Mouse (Mus musculus) layer of hippocampus, adult 18-20 months (tissue): ENCODE results near the gene Piwil1. TPM values are rescaled to one million over a fixed set of nuclear protein-coding genes. Genes with fewer than 3 reads are reported as not detected.
A peak's percentile ranks its signal among the peaks of the same experiment; 100 is the strongest.
"Not testable (repeated sequence)": the region's sequence is repeated elsewhere in the genome, so short reads cannot be mapped to it uniquely, and the experiment has no call there.

Experiments used
- DNase-seq, 2 experiments: peaks; one replicate each; pipeline ENCODE4 v3.0.0; 2022; ENCODE audit warnings: low spot score in 2 of 2
- total RNA-seq, 2 experiments: library from RNA; stranded (reverse); gene quantifications; 2 replicates each; pipeline ENCODE4 v1.2.3; 2021

The Piwil1 gene
- total RNA-seq, 2 experiments from 2014 or later, result 0.13 to 0.20 TPM

DNA sequence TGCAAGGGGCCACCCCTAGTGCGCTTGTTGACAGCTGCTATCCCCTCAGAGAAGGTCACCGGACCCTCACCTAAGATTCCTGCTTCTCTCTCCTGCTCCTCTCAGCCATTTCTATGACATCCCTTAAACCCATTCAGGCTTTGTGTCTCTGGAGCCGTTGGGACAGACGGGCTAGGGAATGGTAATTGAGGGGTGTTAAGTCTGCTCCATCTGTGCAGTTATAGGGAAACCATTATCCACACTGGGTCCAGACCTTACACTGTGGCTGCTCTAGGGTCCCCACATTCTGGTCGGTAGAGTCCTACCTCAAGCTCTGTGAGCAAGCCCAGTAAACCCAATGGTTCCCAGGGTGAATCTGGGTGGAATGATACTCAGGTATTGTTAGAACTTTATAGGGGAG is 6.6 kb downstream of the Piwil1 start:
- no peak for DNase-seq

DNA sequence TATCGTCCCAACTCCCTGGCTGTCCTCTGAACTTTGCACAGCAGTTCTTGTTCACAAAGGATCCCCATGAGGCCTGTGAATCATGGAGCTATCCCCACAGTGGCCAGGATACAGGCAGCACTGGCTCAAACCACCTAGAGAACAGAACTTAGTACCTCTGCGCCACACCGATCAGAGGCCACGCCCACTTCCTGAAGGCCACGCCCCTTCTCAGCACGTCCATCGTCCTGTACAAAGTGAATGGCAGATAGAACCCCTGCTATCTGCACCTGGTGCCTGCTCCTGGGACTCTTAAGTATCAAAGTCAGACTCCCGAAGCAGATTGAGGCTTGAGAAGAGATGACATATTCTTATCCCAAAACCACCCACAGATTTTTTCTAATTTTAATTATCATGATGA is 8.3 kb downstream of the Piwil1 start:
- no peak for DNase-seq

DNA sequence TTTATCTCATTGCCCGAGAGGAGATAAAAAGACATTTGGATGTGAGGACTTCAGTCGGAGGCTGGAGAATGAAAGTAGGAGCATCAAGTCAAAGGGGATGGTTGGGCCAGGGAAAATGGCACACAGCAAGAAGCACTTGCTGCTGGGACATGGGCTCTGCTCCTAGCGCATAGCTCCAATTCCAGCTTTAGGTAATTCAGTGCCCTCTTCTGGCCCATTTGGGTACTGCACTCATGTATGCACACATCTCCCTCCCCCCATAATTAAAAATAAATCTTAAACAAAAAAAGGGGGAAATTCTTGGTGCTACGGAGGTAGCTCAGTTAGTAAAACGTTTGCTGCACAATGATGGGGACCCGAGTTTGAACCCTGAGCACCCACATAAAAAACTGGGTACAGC is 9.5 kb downstream of the Piwil1 start:
- peak in 1 of 2 experiments; percentile 25 for DNase-seq

DNA sequence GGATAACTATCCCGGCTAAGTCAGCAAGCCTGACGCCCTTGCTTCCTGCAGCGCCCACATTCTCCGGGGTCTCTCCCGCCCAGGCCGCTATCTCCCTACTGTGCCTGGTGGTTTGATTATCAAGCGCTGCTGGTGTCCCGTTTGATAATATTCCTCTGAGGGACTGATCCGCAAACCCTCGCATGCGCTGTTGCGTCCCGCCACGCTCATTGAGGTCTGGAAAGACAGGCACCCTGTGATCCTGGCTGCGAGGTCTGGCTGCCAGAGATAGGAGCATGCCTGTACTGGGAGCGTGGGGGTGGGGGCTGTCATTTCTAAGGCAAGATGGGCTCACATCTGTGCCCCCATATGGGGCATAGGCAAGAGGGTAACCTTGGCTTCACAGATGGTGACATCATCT is 12.8 kb downstream of the Piwil1 start:
- DNase-seq, result peak in 1 of 2 experiments; percentile 28

DNA sequence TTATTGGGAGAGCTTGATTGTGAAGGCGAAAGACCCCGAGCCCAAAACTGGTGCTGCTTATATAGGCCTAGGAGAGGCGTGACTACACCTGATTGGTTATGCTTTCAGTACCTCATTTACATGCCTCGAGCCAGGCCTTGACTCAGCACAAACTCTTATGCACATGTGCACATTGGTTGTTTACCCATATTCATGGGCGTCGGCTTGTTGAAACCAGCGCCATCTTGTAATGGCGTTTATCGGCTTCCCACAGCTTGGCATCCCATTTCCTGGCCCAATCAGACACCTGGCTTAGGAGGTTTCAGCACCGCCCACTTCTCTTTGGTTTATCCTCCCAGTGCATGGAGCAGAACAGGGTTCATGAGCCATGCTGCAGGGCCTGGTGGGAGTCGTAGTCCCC is 18.1 kb downstream of the Piwil1 start:
- DNase-seq, result not testable (repeated sequence)

DNA sequence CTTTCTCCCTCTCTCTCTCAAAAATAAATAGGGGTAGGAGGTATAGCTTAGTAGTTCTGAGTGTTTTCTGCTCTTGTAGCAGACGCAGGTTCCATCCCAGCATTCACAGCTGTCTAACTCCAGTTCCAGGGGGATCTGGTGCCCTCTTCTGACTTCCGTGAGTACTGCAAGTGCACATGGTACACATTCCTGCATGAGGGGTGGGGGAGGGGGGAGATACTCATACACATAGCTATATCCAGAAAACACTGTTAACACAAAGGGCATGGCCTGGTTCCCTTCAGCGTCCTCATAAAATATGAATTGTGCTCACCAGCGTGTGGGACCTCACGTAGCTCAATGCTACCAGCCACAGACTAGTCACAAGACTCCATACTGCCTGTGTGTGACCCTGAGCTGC is 27.0 kb downstream of the Piwil1 start:
- no peak for DNase-seq

DNA sequence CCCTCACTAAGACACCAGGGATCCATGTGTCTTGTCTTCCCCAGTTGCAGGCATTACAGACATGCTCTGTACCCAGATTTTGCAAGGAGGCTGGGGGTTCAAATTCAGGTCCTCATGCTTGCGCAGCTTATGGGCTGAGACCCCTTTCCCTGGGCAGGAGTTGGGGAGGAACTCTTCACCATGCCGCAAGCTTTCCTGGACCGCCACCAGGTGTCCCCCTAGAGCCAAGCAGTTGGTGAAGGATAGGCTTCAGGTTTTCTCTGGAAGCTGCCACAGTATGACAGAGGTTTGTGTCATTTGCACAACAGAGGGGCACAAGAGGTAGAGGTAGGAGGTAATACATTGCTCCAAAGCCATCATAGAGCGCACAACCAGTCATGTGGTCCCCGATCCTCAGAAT is 28.3 kb downstream of the Piwil1 start:
- DNase-seq, result peak in 1 of 2 experiments; percentile 38

DNA sequence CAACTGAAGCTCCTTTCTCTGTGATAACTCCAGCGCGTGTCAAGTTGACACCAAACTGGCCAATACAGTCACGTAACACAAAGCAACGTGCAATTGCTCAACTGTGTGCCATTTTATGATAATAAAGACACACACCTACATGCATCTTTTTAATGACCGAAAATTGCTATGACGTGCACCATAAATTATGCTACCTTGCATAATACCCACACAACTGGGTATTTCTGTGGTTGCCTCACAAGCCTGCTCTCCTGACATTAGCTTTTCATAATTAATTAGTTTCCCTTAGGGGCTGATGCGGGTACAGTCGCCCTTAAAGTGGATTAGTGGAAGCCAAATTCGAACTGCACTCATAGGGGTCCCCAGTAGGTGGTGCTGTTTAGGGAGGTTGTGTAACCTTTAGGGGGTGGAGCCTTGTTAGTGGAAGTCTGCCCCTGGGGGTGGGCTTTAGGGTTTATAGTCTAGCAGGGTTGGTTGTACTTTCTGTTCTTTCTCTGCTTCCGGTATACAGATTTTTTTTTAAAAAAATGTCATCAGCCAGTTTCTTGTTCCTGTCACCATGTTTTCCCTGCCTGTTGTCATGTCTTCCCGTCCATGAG is 30.2 kb downstream of the Piwil1 start:
- DNase-seq, result no peak

DNA sequence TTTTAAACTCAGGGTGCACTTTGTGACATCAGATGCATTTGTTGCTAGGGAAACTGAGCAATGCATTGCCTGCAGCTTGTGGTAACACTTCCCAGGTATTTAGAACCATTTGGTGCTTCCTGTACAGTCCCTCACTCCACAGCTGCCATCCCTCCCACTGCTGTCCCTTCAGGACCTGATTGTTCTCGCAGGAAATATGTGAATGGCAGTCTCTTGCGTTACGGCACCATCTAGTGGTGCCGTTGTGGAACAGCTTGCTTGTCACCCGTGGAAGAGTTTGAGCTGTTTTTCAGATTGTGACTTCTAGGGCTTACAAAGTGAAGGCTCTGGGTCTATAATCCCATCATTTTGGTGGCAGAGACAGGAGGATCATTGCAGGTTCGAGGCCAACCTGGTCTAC is 31.6 kb downstream of the Piwil1 start:
- DNase-seq, result peak; percentile 57 to 80

DNA sequence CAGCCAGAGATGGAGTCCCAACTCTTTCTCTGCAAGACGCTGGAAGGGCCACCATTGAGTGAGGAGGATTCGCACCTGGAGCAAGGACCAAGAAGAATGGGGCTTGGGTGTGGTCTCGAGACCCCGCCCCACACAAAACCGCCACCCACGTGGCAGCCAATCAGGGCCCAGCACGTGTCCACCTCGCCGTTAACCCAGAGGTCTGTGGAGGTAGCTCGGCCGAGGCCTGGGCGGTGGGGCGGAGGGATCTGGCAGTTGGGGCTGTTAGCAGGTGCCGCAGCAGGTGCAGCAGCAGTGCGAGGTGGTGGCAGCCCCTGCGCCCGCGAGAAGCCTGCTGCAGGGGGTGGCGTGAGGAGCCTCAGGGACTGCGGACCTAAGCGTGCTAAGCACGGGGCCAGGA is 33.6 kb downstream of the Piwil1 start:
- DNase-seq, result no peak

DNA sequence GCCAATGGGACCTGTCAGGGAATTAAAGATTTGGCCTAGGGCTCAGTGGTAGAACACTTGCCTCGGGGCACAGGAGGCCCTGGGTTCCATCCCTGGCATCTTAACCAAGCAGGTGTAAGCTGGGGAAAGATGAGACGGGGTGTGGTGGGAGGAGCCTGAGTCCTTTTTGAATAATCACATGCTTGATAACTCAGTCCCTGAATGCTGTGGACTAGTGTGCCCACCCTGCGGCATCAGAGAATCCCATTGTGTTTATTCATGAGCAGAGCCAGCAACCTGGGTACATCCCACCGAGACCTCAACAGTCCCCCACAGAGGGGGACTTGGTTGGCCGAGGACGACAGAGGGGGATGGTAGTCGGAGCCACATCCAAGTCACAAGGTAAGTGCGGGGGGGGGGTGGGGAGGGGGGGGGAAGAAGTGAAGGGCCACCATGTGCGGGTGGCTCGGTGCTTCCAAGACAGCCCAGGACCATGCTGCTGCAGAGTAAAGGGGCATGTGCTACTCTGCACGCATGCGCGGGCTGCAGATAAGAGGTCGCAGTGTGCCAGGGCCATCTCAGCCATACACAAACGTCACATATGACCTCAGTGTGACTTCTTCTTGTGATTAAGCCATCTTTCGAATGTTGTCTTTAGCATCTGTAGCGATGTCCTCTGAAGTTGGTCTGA is 37.0 kb downstream of the Piwil1 start:
- no peak for DNase-seq

DNA sequence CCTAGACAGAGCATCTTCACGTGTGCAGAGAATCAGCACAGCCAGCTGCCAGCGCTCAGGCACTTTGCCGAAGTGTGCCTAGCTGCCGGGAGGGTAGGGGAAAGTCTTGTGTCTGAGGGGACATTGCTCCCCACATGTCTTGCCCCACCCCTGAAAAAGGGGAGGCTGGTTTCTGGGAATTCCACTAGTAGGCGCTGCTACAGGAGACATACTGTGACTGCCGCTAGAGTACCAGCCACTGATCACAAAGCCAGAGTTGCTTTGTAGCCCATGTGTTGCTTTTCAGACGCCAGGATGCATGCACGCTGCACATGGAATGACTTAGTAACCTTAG is 37.5 kb downstream of the Piwil1 start:
- no peak for DNase-seq

DNA sequence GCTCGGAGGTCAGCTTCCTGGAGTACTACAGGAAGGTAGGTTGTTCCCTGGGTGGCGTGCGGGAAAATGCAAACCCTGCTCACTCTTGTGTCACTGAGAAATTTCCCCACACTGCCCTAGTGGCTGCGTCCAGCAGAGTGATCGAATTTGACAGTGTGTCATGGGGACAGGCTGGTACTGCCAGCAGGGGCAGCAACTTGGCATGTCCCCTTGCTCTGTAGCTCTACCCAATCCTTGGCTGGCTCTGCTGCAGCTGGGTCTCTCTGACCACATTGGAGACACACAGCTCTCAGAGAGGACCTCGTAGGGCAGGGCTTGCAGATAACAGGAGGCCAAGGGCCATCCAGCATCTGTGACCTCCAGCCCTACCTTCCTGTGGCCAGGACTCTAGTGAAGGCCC is 42.0 kb downstream of the Piwil1 start:
- DNase-seq, result no peak

DNA sequence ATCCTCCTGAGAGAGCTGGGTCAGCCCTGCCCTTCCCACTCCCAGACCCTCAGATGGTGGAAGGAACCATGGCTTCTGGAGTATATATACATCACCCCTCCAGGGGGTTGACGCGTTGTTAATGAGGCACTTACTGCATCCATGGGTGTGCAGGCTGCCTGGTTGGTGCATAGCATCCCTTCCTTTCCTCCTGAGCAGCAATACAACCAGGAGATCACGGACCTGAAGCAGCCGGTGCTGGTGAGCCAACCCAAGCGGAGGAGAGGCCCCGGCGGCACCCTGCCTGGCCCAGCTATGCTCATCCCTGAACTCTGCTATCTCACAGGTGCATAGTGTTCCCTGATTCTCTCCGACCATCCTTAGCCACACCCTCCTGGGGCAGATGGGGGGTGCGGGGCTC is 42.9 kb downstream of the Piwil1 start:
- DNase-seq, result no peak

DNA sequence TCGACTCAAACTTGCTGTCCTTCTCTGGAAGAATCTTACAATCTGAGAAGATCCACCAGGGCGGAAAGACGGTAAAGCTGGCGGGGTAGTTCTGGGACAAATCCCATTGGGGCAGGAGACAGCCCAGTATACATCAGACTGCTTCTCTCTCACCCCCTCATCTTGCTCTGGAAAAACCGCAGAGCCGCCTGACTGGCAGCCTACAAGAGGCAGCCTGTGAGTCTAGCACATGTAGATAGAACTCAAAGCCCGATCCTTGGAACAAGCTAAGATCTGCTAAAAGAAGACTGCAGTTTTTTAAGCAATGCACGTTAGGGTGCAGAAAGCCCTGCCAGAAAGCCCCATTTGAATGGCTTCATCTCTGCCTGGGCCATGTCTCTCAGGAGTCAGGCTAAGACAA is 43.9 kb downstream of the Piwil1 start:
- no peak for DNase-seq

DNA sequence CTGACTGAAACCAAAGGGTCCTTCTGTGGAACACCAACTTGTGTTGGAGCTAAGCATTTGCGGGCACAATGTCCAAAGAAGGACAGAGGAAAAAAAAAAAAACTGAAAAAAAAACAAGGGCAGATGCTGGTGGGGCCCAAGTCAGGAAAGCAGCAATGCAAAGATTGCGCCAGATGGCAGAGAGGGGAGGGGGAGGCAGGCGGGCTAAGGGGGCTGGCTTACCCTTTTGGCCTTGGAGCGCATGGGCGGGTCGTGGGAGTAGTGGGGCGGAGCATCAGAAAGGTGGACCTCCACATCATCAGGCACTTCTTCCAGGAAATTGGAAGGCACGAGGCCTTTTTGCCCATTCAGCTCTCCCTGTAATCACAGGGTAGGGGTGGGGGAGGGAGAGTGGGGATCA is 58.8 kb downstream of the Piwil1 start:
- DNase-seq, result no peak

DNA sequence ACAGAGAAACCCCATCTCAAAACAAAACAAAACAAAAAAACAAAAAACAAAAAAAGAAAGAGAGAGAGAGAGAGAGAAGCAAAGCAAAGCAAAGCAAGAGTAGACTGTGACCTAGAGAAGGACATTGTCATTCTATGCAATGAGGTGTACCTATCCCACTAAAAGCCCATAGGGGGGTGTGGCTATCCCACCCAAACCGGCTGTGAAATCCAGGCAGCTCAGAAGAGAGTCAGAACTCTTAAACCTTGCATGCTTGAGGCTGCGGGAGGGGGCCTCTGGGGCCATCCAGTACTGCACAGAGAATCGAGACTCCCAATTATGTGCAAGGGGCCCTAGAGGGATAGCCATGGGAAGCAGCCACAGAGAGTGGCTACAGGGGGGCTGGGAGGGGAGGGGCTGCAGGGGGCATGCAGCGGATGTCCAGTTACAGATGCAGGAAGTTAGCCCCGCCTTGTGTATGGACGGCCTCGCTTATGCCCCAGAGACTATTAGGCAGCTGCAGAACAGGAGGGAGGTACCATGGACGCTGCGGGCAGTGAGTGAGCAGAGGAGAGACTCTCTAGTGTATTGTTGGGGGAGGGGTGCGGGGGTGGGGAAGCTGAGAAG is 66.8 kb downstream of the Piwil1 start:
- no peak for DNase-seq

DNA sequence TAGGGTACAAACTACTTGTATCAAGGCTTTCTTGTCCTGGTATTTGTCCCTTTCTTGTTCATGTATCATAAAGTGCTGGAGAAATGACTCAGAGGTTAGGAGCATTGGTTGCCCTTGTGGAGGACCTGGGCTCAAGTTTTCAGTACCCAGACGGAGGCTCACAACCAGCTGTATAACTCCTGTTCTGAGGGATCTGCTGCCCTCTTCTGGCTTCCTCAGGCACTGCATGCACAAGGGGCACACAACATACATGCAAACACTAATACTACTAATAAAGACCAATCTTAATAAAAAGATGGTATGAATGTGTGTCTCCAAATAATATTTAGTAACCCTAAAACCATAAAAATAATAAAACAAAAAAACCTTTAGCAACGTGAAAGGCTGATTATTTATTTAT is 74.1 kb downstream of the Piwil1 start:
- no peak for DNase-seq

DNA sequence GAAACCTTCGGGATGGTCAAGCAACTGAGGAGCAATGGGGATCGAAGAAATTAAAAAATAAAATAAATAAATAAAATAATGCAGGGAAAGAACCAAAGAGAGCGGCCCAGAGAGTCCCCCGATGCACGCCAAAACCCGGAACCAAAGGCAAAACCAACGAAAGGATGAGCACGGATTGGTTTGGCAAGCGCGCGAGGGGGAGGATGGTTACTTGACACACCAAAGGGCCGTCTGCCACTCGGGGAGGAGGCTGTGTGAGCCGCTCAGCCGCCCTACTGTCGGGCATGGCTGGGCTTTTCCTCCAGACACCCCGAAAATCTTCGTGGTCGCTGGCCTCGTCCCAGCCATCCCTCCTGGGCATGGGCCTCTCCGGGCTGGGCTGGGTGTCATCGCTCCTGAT is 79.3 kb downstream of the Piwil1 start:
- no peak for DNase-seq

DNA sequence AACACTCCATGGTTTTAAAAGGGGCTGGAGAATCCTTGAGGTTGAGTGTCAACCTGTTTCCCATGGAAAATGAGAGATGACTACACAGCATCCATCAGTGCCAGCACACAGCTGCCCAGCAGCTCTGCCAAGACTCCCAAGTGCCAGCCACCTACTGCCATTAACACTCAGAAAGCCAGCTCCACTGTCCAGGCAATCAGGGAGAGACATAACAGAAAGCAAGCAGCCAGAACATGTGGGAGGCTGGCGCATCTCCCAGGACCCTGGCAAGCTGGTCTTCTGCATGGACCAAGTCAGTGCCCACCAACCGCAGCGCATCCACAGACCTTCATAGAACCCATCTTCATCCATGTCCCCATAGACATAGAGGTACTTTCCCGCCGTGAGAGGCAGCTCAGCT is 98.3 kb downstream of the Piwil1 start:
- DNase-seq, result no peak
